In the genomic region with DNA sequence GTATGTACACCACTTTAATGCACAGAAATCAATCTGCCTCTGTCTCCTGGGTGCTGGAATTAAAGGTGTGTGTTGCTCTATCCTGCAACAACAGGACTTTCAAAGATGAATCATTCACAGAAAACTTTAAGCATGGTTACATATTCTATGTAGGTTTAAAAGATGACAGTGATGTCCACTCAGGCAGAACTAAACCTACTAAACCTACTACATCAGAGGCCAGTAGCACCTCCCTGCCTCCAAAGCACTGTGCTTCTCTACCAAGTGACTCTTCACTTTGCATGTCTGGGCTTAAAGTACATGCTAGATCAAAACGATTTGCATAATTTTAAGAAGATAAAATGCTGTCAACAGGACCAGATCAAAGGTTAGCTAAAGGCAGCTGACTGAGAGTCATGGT, we compare ENCODE assay signal across 33 mouse cellular contexts.
"Had no signal": no experiment of that assay in that cellular context is flagged by ENCODE, and none has a peak within 500 bp of the region (broad histone marks: within the 10 kb centered on the region; RNA-seq: fewer than 3 reads in every experiment).

No protein-coding gene starts in this region.

- H3K36me3 ChIP-seq: heart, embryonic 10.5 days; heart, embryonic 12.5 days; heart, embryonic 13.5 days; heart, embryonic 15.5 days; hindbrain, embryonic 10.5 days; hindbrain, embryonic 12.5 days; hindbrain, embryonic 13.5 days; hindbrain, embryonic 15.5 days; intestine, embryonic 15.5 days had no signal

- H3K4me1 ChIP-seq: heart, embryonic 10.5 days; heart, embryonic 12.5 days; heart, embryonic 13.5 days; heart, embryonic 15.5 days; hindbrain, embryonic 10.5 days; hindbrain, embryonic 12.5 days; hindbrain, embryonic 13.5 days; hindbrain, embryonic 15.5 days; intestine, embryonic 15.5 days had no signal

- H3K4me2 ChIP-seq: heart, embryonic 11.5 days; heart, embryonic 12.5 days; heart, embryonic 13.5 days; heart, embryonic 15.5 days; hindbrain, embryonic 12.5 days; hindbrain, embryonic 13.5 days; hindbrain, embryonic 14.5 days; hindbrain, embryonic 15.5 days; intestine, embryonic 15.5 days had no signal

- H3K27me3 ChIP-seq: heart, embryonic 12.5 days; heart, embryonic 13.5 days; heart, embryonic 15.5 days; hindbrain, embryonic 12.5 days; hindbrain, embryonic 13.5 days; hindbrain, embryonic 15.5 days; intestine, embryonic 15.5 days had no signal

- H3K9ac ChIP-seq: heart, embryonic 12.5 days; heart, embryonic 13.5 days; heart, embryonic 15.5 days; hindbrain, embryonic 12.5 days; hindbrain, embryonic 13.5 days; hindbrain, embryonic 14.5 days; hindbrain, embryonic 15.5 days; intestine, embryonic 15.5 days had no signal

- ATAC-seq: hindbrain, embryonic 16.5 days; hindbrain, postnatal 0 days; inflammation-experienced regulatory T-cells, adult 6 months; intestine, embryonic 15.5 days; intestine, embryonic 16.5 days; intestine, postnatal 0 days had no signal

- H3K9me3 ChIP-seq: heart, embryonic 10.5 days; heart, embryonic 12.5 days; heart, embryonic 13.5 days; heart, embryonic 15.5 days; hindbrain, embryonic 10.5 days; hindbrain, embryonic 12.5 days; hindbrain, embryonic 13.5 days; hindbrain, embryonic 15.5 days; intestine, embryonic 15.5 days had no signal

- DNase-seq: heart, adult 2 months; heart, postnatal 10 days; heart, postnatal 14 days; heart, postnatal 36 days; heart, postnatal 4 days; kidney, adult 11 months; kidney, adult 18-20 months; kidney, adult 8-10 months; kidney, adult 9 months; kidney, postnatal 14 days; kidney, postnatal 25 days; kidney, postnatal 36 days; kidney, postnatal 4 days; layer of hippocampus, adult 9-11 months; layer of hippocampus, postnatal 36 days had no signal

- H3K27ac ChIP-seq: heart, adult 2 months; heart, embryonic 10.5 days; heart, embryonic 13.5 days; heart, embryonic 15.5 days; hindbrain, embryonic 10.5 days; hindbrain, embryonic 12.5 days; hindbrain, embryonic 13.5 days; hindbrain, embryonic 14.5 days; hindbrain, embryonic 15.5 days; hindbrain, postnatal 0 days; intestine, embryonic 15.5 days; layer of hippocampus, adult 2 months; left cerebral cortex, adult 2 months had no signal

- H3K4me3 ChIP-seq: heart, adult 2 months; heart, embryonic 10.5 days; heart, embryonic 12.5 days; heart, embryonic 13.5 days; heart, embryonic 15.5 days; hindbrain, embryonic 10.5 days; hindbrain, embryonic 12.5 days; hindbrain, embryonic 13.5 days; hindbrain, embryonic 15.5 days; intestine, embryonic 15.5 days; layer of hippocampus, adult 2 months; left cerebral cortex, adult 2 months had no signal
